Mouse (Mus musculus): Measurements from ENCODE around the gene Mucl3.

GRCm38 (mm10) chr17:35653086-35653485 lies 9.6 kb upstream of the Mucl3 start:
- no peak for TF ChIP-seq CTCF (conservative IDR thresholded peaks at IDR 0.05 in 1 of 2, IDR thresholded peaks at IDR 0.05 in 1 of 2; ENCODE audit: low read depth in 2 of 2, low read length in 2 of 2)
- TF ChIP-seq MYC (IDR thresholded peaks at IDR 0.05; ENCODE audit: low read depth, low read length): no peak
- no peak for TF ChIP-seq EP300 (IDR thresholded peaks at IDR 0.05; ENCODE audit: low read length)
- TF ChIP-seq RCOR1 (conservative IDR thresholded peaks at IDR 0.05; ENCODE audit: low read depth, low read length): no peak
- TF ChIP-seq UBTF (IDR thresholded peaks at IDR 0.05; ENCODE audit: low read depth, low read length): no peak
- no peak for TF ChIP-seq NELFE (IDR thresholded peaks at IDR 0.05; ENCODE audit: low read depth, low read length)
- TF ChIP-seq POLR2A (IDR thresholded peaks at IDR 0.05; ENCODE audit: low read depth, low read length): no peak
- TF ChIP-seq MAZ (IDR thresholded peaks at IDR 0.05; ENCODE audit: low read depth, low read length): no peak
- no peak for TF ChIP-seq E2F4 (IDR thresholded peaks at IDR 0.05; ENCODE audit: insufficient replicate concordance, low read depth, low read length)
